Mouse (Mus musculus) gastrocnemius, adult 2 months (tissue): ENCODE measurements at regions not wholly inside any gene's neighbourhood (a gene's known extent, or its start where the extent isn't known, plus 50 kb on each side); places are given as distances from the start of the nearest gene placed in this dataset.

ENCODE experiments used
- DNase-seq: peaks from one replicate; pipeline ENCODE4 v3.0.0; 2022
- H3K27ac ChIP-seq: fragments of 200-600 bp; 2 replicates; pipeline ENCODE4 v1.8.1; 2022; ENCODE audit warnings: mild to moderate bottlenecking
- H3K4me3 ChIP-seq: fragments of 200-600 bp; 2 replicates; pipeline ENCODE4 v1.8.1; 2022; ENCODE audit warnings: mild to moderate bottlenecking, moderate library complexity
- CTCF ChIP-seq: fragments of 200-600 bp; IDR thresholded peaks from 2 replicates; pipeline ENCODE4 v1.8.1; 2022; ENCODE audit warnings: antibody characterized with exemption, mild to moderate bottlenecking, moderate library complexity
- intact Hi-C: fragments of 180-260 bp; cut with DNase I; formaldehyde crosslinking; loops from one replicate; pipeline ENCODE4 v1.15.1; 2025

GRCm38 (mm10) chr2:114797291-114797650 lies 142.5 kb upstream of the Dph6 start:
- TF ChIP-seq CTCF, result no peak
- H3K4me3 ChIP-seq, result no peak overlapping the region
- intact Hi-C loops, result no loop called here
- H3K27ac ChIP-seq, result no peak overlapping the region
- no peak for DNase-seq

- H3K4me3 ChIP-seq, result no peak overlapping the region
- H3K27ac ChIP-seq, result no peak overlapping the region
- no peak for TF ChIP-seq CTCF
- DNase-seq, result no peak
- intact Hi-C loops, result no loop called here
These were observed 148.5 kb upstream of the Dph6 start for GRCm38 (mm10) chr2:114803241-114803640.

GRCm38 (mm10) chr2:114803928-114804327 lies 149.2 kb upstream of the Dph6 start:
- no peak for TF ChIP-seq CTCF
- no peak for DNase-seq
- intact Hi-C loops, result no loop called here
- Histone ChIP-seq H3K27ac (no peak overlapping the region), H3K4me3 (no peak overlapping the region)

- no peak for DNase-seq
- no peak for TF ChIP-seq CTCF
- no peak overlapping the region for H3K4me3 ChIP-seq
- intact Hi-C loops, result no loop called here
- no peak overlapping the region for H3K27ac ChIP-seq
These were observed 150.8 kb upstream of the Dph6 start for GRCm38 (mm10) chr2:114805436-114806047.

- no peak overlapping the region for H3K27ac ChIP-seq
- DNase-seq, result no peak
- intact Hi-C loops, result no loop called here
- no peak overlapping the region for H3K4me3 ChIP-seq
- TF ChIP-seq CTCF, result no peak
These were observed 153.3 kb upstream of the Dph6 start for GRCm38 (mm10) chr2:114808046-114808445.

GRCm38 (mm10) chr2:114812141-114812902 lies 157.6 kb upstream of the Dph6 start:
- intact Hi-C loops, result no loop called here
- no peak for TF ChIP-seq CTCF
- no peak overlapping the region for H3K27ac ChIP-seq
- DNase-seq, result no peak
- H3K4me3 ChIP-seq, result no peak overlapping the region

GRCm38 (mm10) chr2:114812903-114813290 lies 158.1 kb upstream of the Dph6 start:
- no peak for DNase-seq
- Histone ChIP-seq H3K4me3 (no peak overlapping the region), H3K27ac (no peak overlapping the region)
- intact Hi-C loops, result no loop called here
- TF ChIP-seq CTCF, result no peak

- DNase-seq, result no peak
- no peak for TF ChIP-seq CTCF
- Histone ChIP-seq H3K27ac (no peak overlapping the region), H3K4me3 (no peak overlapping the region)
- intact Hi-C loops, result no loop called here
These were observed 167.9 kb upstream of the Dph6 start for GRCm38 (mm10) chr2:114822657-114823056.

GRCm38 (mm10) chr2:114828192-114828591 lies 173.4 kb upstream of the Dph6 start:
- TF ChIP-seq CTCF, result no peak
- H3K27ac ChIP-seq, result no peak overlapping the region
- H3K4me3 ChIP-seq, result no peak overlapping the region
- DNase-seq, result no peak
- intact Hi-C loops, result no loop called here

GRCm38 (mm10) chr2:114835694-114836093 lies 180.9 kb upstream of the Dph6 start:
- intact Hi-C loops, result no loop called here
- TF ChIP-seq CTCF, result no peak
- H3K4me3 ChIP-seq, result no peak overlapping the region
- H3K27ac ChIP-seq, result no peak overlapping the region
- no peak for DNase-seq

- no peak for DNase-seq
These were observed 189.1 kb upstream of the Dph6 start for GRCm38 (mm10) chr2:114843696-114844388.

GRCm38 (mm10) chr2:114844389-114844771 lies 189.6 kb upstream of the Dph6 start:
- no peak for DNase-seq
- Histone ChIP-seq H3K4me3 (no peak overlapping the region), H3K27ac (no peak overlapping the region)
- TF ChIP-seq CTCF, result no peak
- intact Hi-C loops, result no loop called here

More at GRCm38 (mm10) chr2:114843696-114844388, 189.1 kb upstream of the Dph6 start:
- no peak for TF ChIP-seq CTCF
- Histone ChIP-seq H3K4me3 (no peak overlapping the region), H3K27ac (no peak overlapping the region)
- intact Hi-C loops, result no loop called here

GRCm38 (mm10) chr2:114848439-114848838 lies 193.7 kb upstream of the Dph6 start:
- TF ChIP-seq CTCF, result no peak
- DNase-seq, result no peak
- H3K27ac ChIP-seq, result no peak overlapping the region
- no peak overlapping the region for H3K4me3 ChIP-seq
- intact Hi-C loops, result no loop called here
